Mouse (Mus musculus) adrenal gland, postnatal 25 days (tissue): ENCODE results near the gene Mpnd. TPM values are rescaled to one million over a fixed set of nuclear protein-coding genes. Genes with fewer than 3 reads are reported as not detected.

ENCODE experiments used
- DNase-seq: peaks from one replicate; pipeline ENCODE4 v3.0.0; 2021; ENCODE audit warnings: mixed read lengths
- total RNA-seq: library from RNA; stranded (reverse); gene quantifications from 2 replicates; pipeline ENCODE4 v1.2.3, GENCODE M21; 2021

Gene Mpnd
- total RNA-seq, 1 experiment from 2014 or later = 119 TPM

GRCm38 (mm10) chr17:55986030-55986961, 19.2 kb upstream of the Mpnd start, which contains the start of gene Fsd1:
Gene Fsd1 (plus strand): TSS chr17:55986509.
- DNase-seq = peak; percentile 52

DNA sequence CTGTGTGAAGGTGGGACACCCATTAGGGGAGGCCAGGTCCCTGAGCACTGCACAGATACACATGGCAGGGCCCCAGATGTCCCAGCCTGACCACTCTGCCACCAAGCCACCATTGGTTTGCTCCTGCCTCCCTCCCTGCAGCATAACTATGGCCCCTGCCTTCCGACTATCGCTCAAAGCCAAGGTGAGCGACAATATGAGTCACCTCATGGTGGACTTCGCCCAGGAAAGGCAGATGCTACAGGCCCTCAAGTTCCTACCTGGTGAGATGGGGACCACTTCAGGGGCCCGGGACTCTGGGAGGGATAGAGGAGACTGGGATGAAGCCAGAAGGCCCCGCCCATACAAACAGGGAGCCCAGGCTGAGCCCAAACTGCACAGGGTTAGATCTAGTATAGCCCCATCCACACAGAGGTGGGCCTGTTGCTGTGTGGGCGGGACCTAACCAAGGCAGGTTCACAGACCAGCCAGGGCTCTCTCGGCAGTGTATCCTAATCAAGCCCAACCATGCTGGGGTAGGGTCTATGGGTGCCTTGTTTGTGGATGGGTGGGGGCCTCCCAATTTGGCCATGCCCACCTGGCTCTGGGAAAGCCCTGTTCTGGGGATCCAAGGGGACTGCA, 15.1 kb upstream of the Mpnd start:
- DNase-seq = no peak

DNA sequence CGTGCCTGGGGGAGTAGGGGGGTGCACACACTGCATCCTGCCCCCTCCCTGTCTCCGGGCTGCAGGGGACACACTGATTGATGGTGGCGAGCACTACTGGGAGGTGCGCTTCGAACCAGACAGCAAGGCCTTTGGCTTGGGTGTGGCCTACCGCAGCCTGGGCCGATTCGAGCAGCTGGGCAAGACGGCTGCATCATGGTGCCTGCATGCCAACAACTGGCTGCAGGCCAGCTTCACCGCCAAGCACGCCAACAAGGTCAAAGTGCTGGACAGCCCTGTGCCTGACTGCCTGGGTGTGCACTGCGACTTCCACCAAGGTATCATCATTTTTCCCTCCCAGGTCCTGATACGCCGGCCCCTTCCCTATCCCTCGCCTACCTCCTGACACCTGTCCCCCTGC, 9.5 kb upstream of the Mpnd start:
- peak; percentile 80 for DNase-seq

DNA sequence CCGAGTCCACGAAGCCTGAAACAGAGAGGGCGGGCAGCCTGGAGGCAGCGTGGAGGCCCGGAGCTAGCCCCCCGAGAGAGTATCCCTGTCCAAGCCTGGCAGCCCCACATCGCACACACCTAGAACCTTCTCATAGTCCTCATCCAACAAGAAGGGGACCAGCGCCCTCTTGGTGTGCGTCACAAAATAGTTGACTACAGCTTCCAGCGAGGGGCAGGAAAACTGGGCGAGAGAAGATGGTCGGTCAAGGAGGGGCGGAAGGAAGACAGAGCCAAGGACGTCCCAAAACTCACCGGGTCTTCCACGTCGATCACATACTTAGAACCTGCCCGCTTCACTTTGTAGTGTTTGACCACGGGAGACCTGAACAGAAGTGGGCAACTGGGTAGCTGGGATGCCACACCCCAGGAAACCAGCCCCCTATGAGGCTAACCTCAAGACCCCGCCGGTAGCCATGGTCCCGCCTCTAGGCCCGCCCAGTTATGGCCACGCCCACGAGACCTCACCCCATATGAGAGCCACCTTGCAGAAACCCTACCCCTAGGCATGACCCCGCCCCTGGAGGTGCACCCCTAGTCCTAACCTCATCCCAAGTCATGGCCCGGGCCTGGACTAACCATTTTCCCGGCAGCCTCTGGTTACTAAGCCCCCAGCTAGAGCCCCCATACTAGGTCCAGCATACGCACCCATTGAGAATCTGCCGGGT, 5.6 kb upstream of the Mpnd start:
- no peak for DNase-seq

DNA sequence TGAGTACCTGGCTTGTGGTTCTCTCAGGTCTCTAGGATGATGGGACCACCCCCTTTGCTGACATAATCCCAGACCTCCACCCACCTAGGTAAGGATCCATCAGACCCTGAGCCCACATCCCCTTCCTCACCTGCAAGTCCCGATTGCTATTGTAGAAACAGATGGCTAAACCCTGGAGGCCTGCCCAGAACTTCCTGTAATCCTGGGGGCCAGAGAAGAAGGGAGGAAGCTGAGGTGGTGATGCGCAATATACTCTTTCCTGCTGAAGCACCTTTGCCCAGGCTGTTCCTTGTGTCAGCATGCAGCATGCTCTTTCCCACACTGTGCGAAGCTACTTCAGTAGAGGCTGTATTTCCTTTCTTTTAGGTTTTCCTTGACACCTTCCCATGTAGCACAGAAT, 2.5 kb upstream of the Mpnd start:
- no peak for DNase-seq

DNA sequence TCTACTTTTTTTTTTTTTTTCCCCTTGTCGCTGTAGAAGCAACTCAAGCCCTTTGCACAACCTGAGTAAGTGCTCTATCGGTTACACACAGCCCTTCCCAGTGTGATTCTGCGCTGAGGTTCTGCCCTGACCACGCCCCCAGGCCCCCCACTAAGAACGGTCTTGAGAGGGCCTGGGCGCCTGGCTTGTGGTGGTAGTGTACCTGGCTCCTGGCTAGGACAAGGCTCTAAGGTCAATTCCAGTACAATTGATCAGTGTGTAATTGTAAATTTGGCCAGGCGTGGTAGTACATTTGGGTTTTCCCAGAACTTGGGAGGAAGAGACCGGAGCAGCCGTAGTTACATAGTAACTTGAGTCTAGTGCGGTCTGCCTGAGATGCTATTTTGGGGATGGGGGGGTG, 1.4 kb downstream of the Mpnd start:
- no peak for DNase-seq

DNA sequence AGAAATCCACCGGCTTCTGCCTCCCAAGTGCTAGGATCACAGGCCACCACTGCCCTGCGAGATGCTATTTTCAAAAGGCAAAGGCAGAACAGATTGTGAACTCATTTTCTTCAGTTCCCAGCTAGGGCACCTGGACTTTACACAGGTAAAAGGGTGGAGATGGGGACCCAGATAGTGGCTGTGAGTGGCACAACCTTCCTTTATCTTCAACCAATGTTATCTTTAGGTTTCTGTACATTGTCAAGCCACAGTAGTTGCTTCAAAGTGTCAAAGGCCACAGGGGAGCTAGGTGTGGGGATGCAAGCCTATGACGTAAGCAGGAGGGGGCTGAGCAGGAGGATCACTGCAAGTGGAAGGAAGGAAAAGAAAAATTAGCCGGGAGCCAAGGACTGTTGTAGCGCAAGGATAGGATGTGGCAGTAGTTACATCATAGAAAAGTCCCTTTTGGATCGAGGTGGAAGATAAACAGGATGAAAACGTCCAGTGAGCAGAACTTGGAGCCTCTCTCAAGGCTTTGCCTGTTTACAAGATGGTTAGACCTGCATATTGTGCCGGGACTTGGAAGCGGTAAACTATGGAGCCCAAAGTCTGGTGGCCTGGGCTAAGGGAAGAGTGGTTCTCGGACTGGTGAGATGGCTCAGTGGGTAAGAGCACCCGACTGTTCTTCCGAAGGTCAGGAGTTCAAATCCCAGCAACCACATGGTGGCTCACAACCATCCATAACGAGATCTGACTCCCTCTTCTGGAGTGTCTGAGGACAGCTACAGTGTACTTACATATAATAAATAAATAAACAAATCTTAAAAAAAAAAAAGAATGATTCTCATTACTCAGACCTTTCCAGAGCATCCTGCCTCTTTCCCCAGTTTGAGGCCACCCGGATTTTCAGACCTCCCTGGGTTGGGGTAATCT, 2.2 kb downstream of the Mpnd start:
- DNase-seq = no peak

GRCm38 (mm10) chr17:56008356-56009087, 3.0 kb downstream of the Mpnd start:
- DNase-seq = peak; percentile 92

DNA sequence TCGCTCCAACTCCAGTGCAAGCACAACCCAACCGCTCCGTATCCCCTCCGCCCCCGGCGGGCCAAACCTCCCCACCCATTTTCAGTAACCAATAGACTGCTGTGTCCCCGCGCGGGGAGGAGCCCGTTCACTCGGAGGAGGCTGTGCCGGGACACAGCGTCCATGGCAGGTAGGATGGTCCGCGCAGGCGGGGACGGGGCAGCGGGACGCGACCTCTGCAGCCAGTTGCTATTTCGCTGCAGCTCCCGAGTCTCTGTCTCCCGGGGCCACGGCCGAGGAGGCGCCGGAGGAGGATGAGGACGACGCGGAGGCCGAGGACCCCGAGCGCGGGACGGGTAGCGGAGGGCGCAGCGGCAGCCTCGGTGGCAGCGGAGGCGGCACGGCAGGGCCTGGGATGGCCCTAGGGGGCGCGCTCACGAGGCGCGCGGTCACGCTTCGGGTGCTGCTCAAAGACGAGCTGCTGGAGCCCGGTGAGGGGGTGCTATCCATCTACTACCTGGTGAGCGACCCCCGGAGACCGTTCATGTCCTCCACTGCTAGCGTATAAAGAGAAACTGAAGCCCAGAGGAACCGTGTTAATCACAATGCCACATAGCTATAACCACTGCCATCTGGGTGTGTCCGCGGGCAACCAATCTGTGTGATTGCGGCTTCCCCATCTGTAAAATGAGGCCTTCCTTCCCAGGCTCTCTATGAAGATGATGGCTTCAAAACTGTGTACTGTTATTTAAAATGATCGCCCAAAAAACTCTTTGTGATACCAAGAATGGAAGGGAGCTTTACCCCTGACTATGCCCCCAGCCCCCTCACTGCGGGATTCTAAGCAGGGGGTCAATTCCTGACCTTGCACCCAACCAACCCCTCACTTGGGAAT, 3.8 kb downstream of the Mpnd start:
- peak; percentile 94 for DNase-seq

DNA sequence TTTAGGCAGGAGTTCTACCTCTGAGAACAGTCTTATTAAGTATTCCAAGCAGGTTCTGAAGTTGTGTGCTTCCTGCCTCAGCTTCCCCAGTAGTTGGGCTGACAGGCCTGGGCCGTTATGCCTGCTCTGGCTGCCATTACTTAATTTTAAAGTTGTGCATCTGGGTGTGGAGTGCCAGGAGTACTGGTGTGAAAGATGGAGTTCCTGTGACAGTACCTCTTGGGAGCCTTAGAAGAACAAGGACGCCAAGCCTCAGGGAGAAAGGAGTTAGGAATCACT, 4.4 kb downstream of the Mpnd start:
- DNase-seq = no peak

GRCm38 (mm10) chr17:56010255-56010654, 4.7 kb downstream of the Mpnd start:
- no peak for DNase-seq

- DNase-seq = peak; percentile 89
Measured at GRCm38 (mm10) chr17:56010681-56011080, 5.2 kb downstream of the Mpnd start.

DNA sequence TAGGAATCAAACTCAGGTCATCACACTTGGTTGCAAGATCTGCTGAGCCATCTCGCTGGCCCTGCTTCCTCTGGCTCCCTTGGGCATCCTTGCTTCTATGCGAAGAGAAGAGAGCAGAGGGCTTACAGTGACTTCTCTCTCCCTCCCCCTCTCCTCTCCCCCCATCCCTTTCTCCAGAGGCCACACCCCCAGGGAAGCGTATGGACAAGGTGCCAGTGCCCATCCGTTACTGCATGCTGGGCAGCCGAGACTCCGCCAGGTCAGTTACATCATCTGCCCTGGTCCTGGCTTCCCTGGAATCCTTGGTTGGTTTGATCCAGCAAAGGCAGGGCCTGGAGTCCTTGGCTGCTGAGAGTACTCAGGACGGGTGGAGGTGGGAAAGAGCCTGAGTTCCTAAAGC, 5.9 kb downstream of the Mpnd start:
- DNase-seq = no peak

DNA sequence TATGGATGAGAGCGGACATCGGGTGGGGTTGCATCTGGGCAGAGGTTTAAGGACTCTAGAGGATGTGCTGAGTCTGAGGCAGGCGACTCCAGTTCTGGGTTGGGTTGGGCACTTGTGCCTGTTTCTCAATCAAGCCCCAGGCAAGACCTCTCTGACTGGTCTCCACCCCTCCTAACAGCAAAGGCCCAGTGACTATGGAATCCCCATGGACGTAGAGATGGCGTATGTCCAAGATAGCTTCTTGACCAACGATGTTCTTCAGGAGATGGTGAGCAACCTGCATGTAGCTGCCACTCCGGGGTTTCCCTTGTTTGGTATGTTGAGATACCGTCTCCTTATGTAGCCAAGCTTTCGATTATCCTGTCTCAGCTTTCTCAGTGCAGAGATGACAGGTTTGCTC, 9.8 kb downstream of the Mpnd start:
- DNase-seq = no peak

GRCm38 (mm10) chr17:56016382-56016781, 10.9 kb downstream of the Mpnd start:
- DNase-seq = no peak

DNA sequence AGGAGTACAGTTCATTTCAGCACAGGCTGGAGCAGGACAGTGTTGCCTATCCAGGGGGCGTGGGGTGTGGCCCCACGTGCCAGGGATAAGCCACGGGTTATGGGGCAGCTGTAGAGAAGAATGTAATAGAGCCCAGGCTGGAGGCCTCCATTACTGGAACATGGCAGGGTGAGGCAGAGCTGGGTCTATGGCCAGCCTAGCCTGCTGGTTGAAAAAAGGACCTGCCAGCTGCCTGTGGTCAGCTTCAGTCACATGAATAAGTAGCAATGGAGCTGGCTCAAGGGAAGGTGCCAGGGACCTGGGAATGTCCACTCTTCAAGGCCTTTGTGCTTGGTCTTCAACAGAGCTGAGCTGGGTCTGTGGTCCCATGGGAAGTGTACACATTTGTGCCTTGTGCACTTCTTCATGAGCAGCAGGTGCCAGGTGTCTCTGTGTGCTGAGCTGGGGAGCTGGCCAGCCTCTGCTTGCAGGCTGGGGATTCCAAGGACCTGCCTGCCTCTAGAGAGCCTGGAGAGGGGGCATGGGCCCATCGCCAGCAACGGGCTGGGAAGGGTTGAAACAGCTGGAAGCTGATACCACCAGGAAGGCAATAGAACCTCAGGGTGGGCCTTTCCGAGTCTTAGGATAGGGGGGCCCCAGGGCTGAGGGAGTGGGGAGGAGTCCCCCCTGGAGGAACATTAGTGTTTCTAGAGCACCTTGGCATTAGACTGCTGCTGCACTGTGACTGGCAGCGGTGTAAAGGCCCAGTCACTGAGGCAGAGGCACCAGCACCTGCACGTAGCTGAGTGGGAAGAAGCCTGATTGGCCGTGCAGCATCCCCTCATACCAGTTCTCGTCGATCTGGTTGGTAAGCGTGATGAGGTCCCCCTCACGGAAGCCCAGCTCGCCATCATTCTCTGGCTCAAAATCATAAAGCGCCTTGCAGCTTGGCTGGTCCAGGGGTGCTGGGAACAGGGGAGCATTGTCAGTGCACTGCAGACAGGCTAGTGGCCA, 11.6 kb downstream of the Mpnd start:
- DNase-seq = no peak

DNA sequence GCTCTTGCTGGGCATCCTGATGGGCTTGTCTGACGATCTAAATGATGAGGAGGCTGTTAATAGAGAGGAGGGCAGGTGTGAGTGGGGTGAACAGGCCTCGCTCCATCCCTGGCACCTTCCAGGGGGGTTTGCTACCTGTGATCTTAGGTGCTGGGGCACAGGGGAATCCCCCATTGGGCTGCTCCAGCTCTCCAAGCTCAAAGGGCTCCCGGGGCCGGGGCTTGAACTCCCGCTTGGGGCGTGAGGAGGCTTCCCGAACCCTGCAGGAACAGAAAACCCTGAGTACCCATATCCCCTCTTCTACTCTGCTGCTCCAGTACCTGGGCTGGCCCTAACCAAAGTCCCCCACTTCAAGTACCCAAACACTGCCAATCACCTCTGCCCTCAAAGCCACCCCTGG, 12.3 kb downstream of the Mpnd start:
- DNase-seq = no peak

DNA sequence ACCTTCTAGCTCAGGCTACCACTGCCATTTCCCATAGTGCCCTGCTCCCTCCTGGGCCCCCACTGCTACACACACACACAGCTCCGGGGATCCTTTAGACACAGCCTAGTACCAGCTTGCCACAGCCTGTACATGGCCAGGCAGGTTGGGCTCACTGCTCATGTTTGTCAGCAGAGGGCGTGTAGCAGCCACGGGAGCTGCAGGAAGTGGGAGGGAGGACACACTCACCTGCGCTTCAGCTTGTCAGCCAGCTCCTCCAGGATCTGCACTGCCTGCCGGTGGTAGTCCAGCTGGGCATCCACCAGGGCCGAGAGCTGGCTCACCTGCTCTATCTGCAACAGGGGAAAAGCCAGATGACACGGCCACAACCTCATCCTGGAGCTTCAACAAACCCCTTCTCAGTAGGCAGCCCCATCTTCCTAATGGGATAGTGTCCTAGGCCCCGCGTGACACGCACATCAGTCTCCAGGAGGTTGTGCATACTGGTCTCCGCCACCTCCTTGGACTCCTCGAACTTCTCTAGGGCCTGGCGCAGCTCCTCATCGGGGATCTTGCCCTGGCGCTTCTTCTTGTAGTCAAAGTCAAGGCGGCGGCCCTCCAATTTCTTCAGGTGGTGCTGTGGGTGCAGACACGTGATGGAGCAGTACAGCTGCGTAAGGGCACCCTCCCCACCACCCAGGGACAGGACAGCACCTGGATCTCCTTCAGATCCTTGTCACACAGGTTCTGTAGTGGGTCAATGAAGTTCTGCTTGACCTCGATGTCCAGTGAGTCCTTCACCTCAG, 13.0 kb downstream of the Mpnd start:
- peak; percentile 56 for DNase-seq
